Mouse (Mus musculus): ENCODE results near the gene Lif. TPM values are rescaled to one million over a fixed set of nuclear protein-coding genes. Genes with fewer than 3 reads are reported as not detected.

The Lif gene
- total RNA-seq, 2 experiments from 2014 or later = 0.10 TPM

- DNase-seq = peak; percentile 31 to 42
These were observed 41.8 kb downstream of the Lif start for GRCm38 (mm10) chr11:4299191-4299590.

GRCm38 (mm10) chr11:4299735-4300474 is 42.5 kb downstream of the Lif start:
- DNase-seq = peak; percentile 74 to 81

GRCm38 (mm10) chr11:4300683-4301082 is 43.3 kb downstream of the Lif start:
- DNase-seq = peak; percentile 42 to 65

GRCm38 (mm10) chr11:4302363-4302913 is 45.1 kb downstream of the Lif start:
- peak; percentile 63 to 76 for DNase-seq

- peak; percentile 39 to 59 for DNase-seq
These were observed 45.7 kb downstream of the Lif start for GRCm38 (mm10) chr11:4303033-4303432.

GRCm38 (mm10) chr11:4304203-4304602 is 46.8 kb downstream of the Lif start:
- no peak for DNase-seq

GRCm38 (mm10) chr11:4305090-4305489 is 47.7 kb downstream of the Lif start:
- DNase-seq = no peak

- DNase-seq = no peak
These were observed 48.7 kb downstream of the Lif start for GRCm38 (mm10) chr11:4306086-4306485.

- DNase-seq = peak in 1 of 2 experiments; percentile 41
These were observed 50.7 kb downstream of the Lif start for GRCm38 (mm10) chr11:4308060-4308513.

GRCm38 (mm10) chr11:4308514-4309450 is 51.4 kb downstream of the Lif start:
- DNase-seq = peak; percentile 47 to 62

- DNase-seq = no peak
These were observed 52.3 kb downstream of the Lif start for GRCm38 (mm10) chr11:4309613-4310012.

GRCm38 (mm10) chr11:4310324-4310723 is 53.0 kb downstream of the Lif start:
- no peak for DNase-seq

GRCm38 (mm10) chr11:4312180-4312579 is 54.8 kb downstream of the Lif start:
- DNase-seq = no peak

GRCm38 (mm10) chr11:4317287-4317686 is 59.9 kb downstream of the Lif start:
- DNase-seq = no peak

GRCm38 (mm10) chr11:4318011-4318410 is 60.7 kb downstream of the Lif start:
- DNase-seq = no peak

- no peak for DNase-seq
These were observed 62.0 kb downstream of the Lif start for GRCm38 (mm10) chr11:4319212-4319955.

GRCm38 (mm10) chr11:4320876-4321275 is 63.5 kb downstream of the Lif start:
- DNase-seq = no peak

Other genes starting within 250 kb of the Lif start
- under 1 TPM; 0.25 to 0.85 TPM for gene Sec14l4, start 226.1 kb upstream of the Lif start, total RNA-seq (2021)
- gene Sec14l3, start 192.7 kb upstream of the Lif start, total RNA-seq (2021) = 1 to 10 TPM in 1 of 2 experiments, not detected in 1; 6.2 TPM
- 100 to 1,000 TPM; 133 to 172 TPM for gene Mtfp1, start 162.1 kb upstream of the Lif start, total RNA-seq (2021)
- gene Sec14l2, start 134.1 kb upstream of the Lif start, total RNA-seq (2021) = under 1 TPM; 0.44 to 0.87 TPM
- gene Rnf215, start 122.4 kb upstream of the Lif start, total RNA-seq (2021) = 10 to 100 TPM; 11.6 to 13.5 TPM
- gene Ccdc157, start 97.3 kb upstream of the Lif start, total RNA-seq (2021) = 1 to 10 TPM; 3.5 to 5.2 TPM
- gene Sf3a1, start 97.2 kb upstream of the Lif start, total RNA-seq (2021) = 10 to 100 TPM; 33.4 to 38.3 TPM
- 10 to 100 TPM; 11.5 to 11.9 TPM for gene Tbc1d10a, start 70.8 kb upstream of the Lif start, total RNA-seq (2021)
- gene Castor1, start 39.3 kb upstream of the Lif start, total RNA-seq (2021) = 1 to 10 TPM; 5.7 to 5.9 TPM
- under 1 TPM in 1 of 2 experiments, not detected in 1; 0.15 TPM for gene Osm, start 21.1 kb upstream of the Lif start, total RNA-seq (2021)
- not detected for gene Hormad2, start 183.5 kb downstream of the Lif start, total RNA-seq (2021)